Mouse (Mus musculus): ENCODE measurements around the gene Ggt7.
A peak's percentile ranks its signal among the peaks of the same experiment; 100 is the strongest.
"Not testable (repeated sequence)": the region's sequence is repeated elsewhere in the genome, so short reads cannot be mapped to it uniquely, and the experiment has no call there.

The Ggt7 gene

DNA sequence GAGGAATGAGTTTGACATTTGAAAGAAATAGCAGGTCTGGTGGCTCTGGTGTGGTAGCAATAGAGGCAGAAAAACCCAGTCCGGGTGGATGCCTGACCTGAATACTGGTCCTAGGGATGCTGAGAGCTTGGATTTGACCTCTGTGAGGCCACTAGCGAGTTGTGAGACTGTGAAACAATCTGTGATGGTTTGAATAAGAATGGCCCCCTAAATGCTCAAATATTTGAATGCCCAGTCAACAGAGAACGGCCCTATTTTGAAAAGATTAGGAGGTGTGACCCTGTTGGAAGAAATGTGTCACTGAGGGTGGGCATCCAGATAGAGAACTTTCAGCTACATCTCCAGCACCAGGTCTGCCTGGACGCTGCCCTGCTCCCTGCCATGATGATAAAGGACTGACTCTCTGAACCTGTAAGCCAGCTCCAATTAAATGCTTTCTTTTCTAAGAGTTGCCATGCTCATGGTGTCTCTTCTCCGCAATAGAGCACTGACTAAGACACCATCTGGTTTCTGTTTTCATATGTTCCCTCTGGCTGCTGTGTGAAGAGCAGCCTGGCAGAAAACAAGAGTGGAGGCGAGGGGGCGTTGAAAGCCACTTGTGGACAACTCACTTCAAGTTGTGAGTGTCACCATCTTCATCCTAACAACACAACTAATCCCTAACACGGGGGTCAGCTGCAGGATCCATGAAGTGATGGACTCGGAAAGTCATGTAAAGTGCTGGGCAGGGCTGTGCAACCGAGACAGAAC is 10.1 kb downstream of the Ggt7 start:
- DNase-seq (ENCODE audit: low spot score) = no peak

- no peak for DNase-seq (ENCODE audit: low spot score)
Measured at GRCm38 (mm10) chr2:155505811-155506210, 12.2 kb downstream of the Ggt7 start.

DNA sequence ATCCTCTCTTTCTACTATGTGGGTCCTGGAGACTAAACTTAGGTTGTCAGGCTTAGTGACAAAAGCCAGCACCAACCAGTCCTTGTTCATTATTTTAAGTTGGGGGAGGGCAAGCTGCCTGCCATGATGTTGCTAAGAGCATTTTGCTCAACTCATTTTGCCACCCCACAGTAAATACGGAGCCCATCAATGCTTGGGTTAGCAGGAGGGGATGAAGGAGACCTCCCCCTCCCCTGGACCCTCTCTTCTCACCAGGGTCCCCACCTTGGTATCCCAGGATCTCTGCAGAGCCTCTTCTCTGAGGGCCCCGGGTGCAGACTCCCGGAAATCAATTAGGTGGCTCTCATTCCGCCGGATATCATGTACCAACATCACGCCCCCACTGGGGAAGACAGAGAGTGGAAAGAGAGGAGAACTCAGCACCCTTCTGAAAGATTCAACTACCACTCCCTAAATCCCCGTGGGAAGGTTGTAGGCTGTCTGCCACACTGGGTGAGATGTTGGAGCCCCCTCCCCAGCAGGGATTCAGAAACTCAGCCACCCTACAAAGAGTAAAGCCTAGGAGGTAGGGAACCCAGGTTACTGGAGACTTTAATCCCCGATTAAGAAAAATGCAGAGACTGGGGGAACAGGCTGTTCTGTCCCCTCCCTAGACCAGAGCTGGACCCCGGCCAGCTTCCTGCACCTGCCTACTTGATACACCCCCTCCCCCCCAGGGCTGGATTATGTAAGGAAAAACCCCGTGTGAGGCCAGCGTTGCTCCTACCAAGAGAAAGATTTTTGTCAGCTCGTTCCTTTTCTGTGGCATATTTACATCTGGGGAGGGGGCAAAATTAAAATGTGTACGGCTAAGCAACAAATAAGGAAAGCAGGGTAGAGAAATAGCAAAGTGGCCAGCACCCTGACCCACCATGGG is 13.3 kb downstream of the Ggt7 start:
- no peak for DNase-seq (ENCODE audit: low spot score)

GRCm38 (mm10) chr2:155502596-155502995 is 15.4 kb downstream of the Ggt7 start:
- DNase-seq (ENCODE audit: low spot score) = no peak

GRCm38 (mm10) chr2:155490998-155491397 is 27.0 kb downstream of the Ggt7 start:
- DNase-seq (ENCODE audit: low spot score) = no peak

GRCm38 (mm10) chr2:155482021-155482420 is 36.0 kb downstream of the Ggt7 start:
- peak; percentile 47 for DNase-seq (ENCODE audit: low spot score)

DNA sequence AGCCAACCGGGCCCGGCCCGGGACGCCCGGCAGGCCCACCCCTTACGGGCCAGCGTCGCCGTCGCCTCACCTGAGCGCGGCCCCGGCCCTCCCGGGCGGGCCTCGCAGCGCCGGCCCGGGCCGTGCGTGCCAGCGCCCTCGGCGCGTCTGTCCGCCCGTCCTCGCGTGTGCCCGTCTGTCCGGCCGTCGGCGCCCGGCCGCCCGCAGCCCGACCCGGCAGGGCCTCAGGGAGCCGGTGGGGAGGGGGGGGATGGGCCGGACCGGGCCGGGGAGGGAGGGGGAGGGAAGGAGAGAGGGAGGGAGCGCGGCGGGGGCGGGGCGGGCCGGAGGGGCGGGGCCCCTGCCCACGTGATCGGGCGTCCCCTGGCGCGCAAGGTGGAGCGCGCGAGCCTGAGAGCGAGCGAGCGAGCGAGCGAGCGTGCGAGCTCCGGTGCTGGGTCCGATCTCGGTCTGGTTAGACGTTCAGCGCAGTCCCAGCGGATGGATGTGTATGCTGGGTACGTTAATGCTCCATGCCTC is 44.4 kb downstream of the Ggt7 start, which contains the start of gene Ncoa6:
Ncoa6 (minus strand) TSS at position 325 of the 519 bp plus-strand sequence.
- peak; percentile 56 for DNase-seq (ENCODE audit: low spot score)

DNA sequence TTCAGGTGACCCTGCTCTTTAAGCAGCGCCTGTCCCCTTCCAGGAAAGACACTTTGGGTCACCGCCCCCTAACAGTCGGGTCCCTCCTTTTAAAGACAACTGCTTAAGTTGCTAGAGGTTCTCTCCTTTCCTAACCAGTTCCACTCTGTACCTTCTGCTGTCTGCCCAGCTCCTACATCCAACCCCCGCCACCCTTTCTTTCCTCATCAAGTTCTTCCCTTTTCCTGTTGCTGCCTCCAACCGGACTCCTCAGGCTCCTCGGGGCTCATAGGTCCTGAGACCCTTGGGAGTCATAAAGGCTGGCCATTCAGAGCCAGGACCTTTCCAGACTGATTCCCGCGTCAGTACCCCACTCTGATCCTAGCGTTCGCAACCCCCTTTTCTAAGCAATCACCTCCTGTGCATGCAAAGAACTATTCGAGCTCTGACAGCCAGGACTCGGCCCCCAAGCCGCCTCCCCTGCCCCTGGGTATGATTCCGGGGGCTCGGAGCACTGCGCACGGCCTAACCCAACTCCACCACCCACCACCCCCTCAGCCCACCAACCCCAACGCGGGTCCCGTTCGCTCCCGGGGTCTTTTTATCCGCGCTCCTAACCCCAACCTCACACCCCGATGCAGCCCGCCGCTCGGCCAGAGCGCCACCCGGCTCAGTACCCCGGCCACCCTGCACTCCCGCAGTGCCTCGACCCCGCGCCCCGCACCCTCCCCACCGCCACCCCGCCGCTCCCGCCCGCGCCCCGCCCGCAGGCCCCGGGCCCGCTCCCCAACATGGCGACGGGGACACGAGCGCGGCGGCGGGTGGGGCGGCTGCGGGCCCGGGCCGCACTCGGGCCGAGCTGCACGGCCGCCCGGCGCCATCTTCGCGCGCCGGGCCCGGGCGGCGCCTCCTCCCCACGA is 45.1 kb downstream of the Ggt7 start:
- DNase-seq (ENCODE audit: low spot score) = peak; percentile 9

DNA sequence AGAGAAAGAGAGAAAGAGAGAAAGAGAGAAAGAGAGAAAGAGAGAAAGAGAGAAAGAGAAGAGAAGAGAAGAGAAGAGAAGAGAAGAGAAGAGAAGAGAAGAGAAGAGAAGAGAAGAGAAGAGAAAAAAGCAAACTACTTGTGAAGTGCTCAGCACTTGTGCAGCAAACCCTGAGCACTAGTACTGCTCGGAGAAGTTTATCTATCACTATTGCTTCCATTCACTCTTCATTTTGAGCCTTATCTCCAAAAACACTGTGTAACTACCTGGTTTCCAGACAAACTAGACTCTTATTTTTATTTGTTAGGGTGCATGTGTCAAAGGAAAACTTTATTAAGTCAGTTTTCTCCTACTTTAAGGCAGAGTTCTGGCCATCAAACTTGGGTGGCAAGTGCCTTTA is 51.2 kb downstream of the Ggt7 start:
- no peak for DNase-seq (ENCODE audit: low spot score)

DNA sequence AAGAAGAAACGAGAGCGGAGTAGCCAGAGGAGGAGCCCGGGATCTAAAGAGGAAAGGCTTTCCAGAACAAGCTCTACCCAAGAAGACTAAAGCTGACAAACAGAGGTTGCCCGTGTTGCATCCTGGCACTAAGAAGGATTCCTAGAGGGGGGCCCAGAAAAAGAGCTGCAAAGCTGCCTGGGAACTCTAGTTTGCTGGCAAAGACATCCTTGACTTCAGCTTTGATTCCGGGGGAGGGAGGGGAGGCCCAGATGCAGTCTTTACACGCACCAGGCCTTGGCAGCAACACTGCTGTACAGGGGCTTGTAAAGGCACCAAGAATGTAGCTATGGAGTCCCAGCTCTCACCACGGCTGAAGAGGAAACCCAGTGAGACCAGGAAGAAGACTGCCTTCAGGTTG is 64.4 kb downstream of the Ggt7 start:
- DNase-seq (ENCODE audit: low spot score) = no peak

DNA sequence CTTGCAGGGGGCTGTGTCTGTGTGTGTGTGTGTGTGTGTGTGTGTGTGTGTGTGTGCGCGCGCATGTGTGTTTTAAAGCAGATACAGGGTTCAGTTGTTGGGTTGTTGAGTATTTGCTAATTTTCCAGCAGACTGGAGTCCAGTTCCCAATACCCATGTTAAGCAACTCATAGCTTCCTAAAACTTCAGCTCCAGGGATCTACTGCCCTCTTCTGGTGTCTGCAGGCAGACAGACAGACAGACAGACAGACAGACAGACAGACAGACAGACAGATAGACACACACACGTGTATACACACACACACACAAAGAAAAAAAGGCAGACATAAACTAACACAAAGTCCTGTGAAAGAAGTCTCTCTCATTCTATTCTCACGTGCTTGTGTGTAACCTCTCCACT is 66.8 kb downstream of the Ggt7 start:
- no peak for DNase-seq (ENCODE audit: low spot score)

GRCm38 (mm10) chr2:155447906-155448305 is 70.1 kb downstream of the Ggt7 start:
- not testable (repeated sequence) for DNase-seq (ENCODE audit: low spot score)

GRCm38 (mm10) chr2:155443446-155443845 is 74.6 kb downstream of the Ggt7 start:
- DNase-seq (ENCODE audit: low spot score) = no peak

GRCm38 (mm10) chr2:155442916-155443315 is 75.1 kb downstream of the Ggt7 start:
- DNase-seq (ENCODE audit: low spot score) = no peak
